Mouse (Mus musculus) lung, adult 2 months (tissue): ENCODE results near the gene Nxt1. TPM values are rescaled to one million over a fixed set of nuclear protein-coding genes. Genes with fewer than 3 reads are reported as not detected.

Experiments
- DNase-seq: peaks from one replicate; pipeline ENCODE4 v3.0.0; 2022
- H3K4me1 ChIP-seq: fragments of 200-500 bp; 2 replicates; pipeline ENCODE4 v1.6.1; 2011; ENCODE audit warnings: low read length; ENCODE audit not compliant: control insufficient read depth, insufficient read depth
- H3K4me3 ChIP-seq: fragments of 200-500 bp; replicated peaks from 2 replicates; pipeline ENCODE3; 2011; ENCODE audit warnings: low read depth, mild to moderate bottlenecking, control low read depth, low read length; ENCODE audit errors: extremely low read depth
- CTCF ChIP-seq: fragments of 200-500 bp; IDR thresholded peaks from 2 replicates; pipeline ENCODE4 v1.5.1; 2011; ENCODE audit warnings: mild to moderate bottlenecking, low read length, control low read depth; ENCODE audit not compliant: insufficient read depth
- POLR2A ChIP-seq: fragments of 200-500 bp; IDR thresholded peaks from 2 replicates; pipeline ENCODE4 v1.6.1; 2011; ENCODE audit warnings: low read depth, mild to moderate bottlenecking, control low read depth, low read length, borderline replicate concordance; ENCODE audit errors: extremely low read depth
- WGBS: fragments of 180-500 bp; shearing (Covaris S2); methylation state at CpG from one replicate; pipeline ENCODE4 v1.1.7; 2018; 5-methylcytosine and 5-hydroxymethylcytosine counted together
- polyA plus RNA-seq: library from polyadenylated mRNA; depleted of rRNA; stranded (reverse); fragments of >200 nt; gene quantifications from 2 replicates; pipeline ENCODE4 v1.2.3, GENCODE M21; 2012

The Nxt1 gene
- polyA plus RNA-seq, 1 experiment, result 19.6 TPM

GRCm38 (mm10) chr2:148686862-148687261 lies 14.5 kb downstream of the Nxt1 start:
- WGBS, result 74% methylated on average over 1 of the region's 1 CpGs
- TF ChIP-seq CTCF (no peak), POLR2A (no peak)
- H3K4me3 ChIP-seq, result no peak overlapping the region
- no peak for DNase-seq
- H3K4me1 ChIP-seq, result peaks cover 3% of the 10 kb centered on the region

DNA sequence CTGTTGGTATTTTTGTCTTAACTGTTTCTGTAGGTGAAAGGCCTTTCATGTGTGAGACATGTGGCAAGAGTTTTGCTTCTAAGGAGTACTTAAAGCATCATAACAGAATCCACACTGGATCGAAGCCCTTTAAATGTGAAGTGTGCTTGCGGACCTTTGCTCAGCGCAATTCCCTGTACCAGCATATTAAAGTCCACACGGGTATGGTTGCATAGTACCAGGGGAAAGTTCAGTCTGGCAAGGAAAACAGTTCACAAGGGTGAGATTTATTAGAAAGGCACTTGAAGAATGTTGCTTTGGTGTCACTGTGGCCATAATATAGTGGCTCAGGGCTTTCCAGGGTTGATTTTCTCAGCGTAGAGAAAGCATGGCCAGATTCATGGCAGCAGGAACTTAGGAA lies 15.6 kb downstream of the Nxt1 start:
- TF ChIP-seq POLR2A (no peak), CTCF (no peak)
- WGBS, result 68% methylated on average over 5 of the region's 5 CpGs
- no peaks in the 10 kb centered on the region; the same call in none of the 2 replicates for H3K4me1 ChIP-seq
- no peak for DNase-seq
- H3K4me3 ChIP-seq, result no peak overlapping the region

GRCm38 (mm10) chr2:148689444-148690140 lies 17.2 kb downstream of the Nxt1 start:
- H3K4me1 ChIP-seq, result no peaks in the 10 kb centered on the region; the same call in none of the 2 replicates
- TF ChIP-seq POLR2A (no peak), CTCF (no peak)
- WGBS, result 86% methylated on average over 6 of the region's 6 CpGs

DNA sequence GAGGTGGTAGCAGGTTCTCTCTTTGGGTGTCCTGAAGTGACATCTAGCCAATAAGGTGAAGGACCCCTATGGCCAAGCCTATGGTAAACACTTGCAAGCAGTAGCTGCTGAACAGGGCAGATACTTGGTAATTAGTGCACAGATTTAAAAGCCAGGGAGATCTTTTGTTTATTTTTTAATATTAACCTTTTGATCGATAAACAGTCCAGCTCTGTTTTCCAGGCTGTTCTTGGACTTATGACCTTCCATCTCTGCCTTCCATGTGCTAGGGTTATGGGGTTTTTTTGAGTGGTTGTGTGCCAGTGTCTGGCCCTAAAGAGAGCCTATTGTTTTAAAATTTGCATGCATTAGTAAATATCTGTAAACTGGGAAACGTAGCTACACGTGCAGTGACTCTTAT lies 17.9 kb downstream of the Nxt1 start:
- TF ChIP-seq CTCF, result no peak
- Histone ChIP-seq H3K4me3 (no peak overlapping the region), H3K4me1 (no peaks in the 10 kb centered on the region; the same call in none of the 2 replicates)
- 89% methylated on average over 3 of the region's 3 CpGs for whole genome bisulfite sequencing
- no peak for DNase-seq

More at GRCm38 (mm10) chr2:148689444-148690140, 17.2 kb downstream of the Nxt1 start:
- DNase-seq, result no peak
- no peak overlapping the region for H3K4me3 ChIP-seq

DNA sequence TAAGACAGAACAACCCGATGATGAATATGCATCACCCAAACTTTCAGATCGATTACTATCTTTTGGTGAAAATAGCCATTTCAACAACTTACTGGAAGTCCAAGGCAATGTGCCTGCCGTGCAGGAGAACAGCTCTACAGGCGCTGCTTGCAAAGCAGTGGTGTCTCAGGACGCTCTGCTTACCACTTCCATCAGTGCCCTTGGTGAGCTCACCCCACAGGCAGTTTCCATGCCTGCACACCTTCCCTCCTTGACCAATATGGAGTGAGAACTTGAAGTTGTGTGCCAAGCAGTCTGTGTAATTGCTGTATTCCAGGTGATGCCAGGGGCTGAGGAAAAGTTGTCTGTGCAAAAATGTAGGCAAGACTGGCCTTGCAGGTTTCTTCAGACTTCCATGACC lies 18.4 kb downstream of the Nxt1 start:
- TF ChIP-seq POLR2A (no peak), CTCF (no peak)
- WGBS, result 91% methylated on average over 5 of the region's 5 CpGs
- no peak for DNase-seq
- no peaks in the 10 kb centered on the region; the same call in none of the 2 replicates for H3K4me1 ChIP-seq
- no peak overlapping the region for H3K4me3 ChIP-seq

DNA sequence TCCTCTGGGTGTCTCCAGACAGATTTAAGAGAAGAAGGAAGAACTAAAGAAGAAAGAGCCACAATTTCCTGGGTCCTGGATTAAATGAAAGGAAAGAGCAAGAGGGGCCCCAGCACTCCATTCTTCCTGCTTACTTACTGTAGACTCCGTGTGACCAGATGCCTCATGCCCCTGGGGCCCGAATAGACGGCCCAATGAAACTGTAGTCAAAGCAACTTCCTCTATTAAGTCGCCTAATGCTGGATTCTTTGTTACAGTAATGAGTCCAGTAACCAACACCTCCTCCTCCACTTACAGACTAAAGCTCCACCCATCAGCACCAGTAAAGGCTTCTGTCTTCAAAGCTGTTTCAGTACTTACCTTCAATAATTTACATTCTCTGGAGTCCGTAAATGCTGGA lies 26.2 kb downstream of the Nxt1 start:
- TF ChIP-seq CTCF (no peak), POLR2A (no peak)
- no peak overlapping the region for H3K4me3 ChIP-seq
- no peak for DNase-seq
- no peaks in the 10 kb centered on the region for H3K4me1 ChIP-seq
- 76% methylated on average over 5 of the region's 5 CpGs for WGBS

DNA sequence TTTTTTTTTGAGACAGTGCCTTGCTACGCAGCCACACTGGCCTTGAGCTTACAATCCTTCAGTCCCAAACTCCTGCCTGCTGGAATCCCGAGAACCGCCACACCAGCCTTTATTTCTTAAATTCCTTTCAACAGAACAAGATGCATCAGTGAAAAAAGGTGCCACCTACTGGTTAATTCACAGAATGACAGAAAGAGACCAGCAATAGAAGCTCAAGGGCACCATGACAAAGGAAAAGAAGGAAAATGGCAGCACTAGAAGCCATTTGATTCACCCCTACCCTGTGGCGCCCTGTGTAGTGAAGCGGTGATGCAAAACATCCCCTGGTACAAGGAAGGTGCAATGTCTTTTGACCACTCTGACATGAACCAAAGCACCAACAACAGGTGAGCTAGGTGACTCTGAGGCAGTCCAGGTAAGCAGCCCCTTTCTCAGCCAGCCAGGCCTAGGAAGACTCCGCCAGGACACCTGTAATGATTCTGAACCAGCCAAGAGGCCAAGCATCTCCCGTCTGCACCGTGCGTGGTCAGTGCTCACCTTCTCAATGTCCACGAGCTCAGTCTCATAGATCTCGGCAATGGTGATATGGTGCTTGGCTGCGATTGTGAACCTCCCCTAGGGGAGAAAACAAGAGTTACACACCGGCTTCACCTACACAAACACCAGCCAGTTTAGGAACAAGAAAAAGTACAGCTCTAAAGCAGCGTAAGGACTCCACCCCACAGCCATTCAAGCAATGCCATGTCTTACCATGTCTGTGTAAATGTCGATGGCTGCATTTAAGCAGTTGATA lies 34.2 kb downstream of the Nxt1 start:
- DNase-seq, result no peak
- no peak overlapping the region for H3K4me3 ChIP-seq
- H3K4me1 ChIP-seq, result no peaks in the 10 kb centered on the region
- no peak for TF ChIP-seq POLR2A
- 0 out of 2 replicates have a peak, but pooled peaks have one; percentile 2 for TF ChIP-seq CTCF
- 84% methylated on average over 15 of the region's 15 CpGs for WGBS

DNA sequence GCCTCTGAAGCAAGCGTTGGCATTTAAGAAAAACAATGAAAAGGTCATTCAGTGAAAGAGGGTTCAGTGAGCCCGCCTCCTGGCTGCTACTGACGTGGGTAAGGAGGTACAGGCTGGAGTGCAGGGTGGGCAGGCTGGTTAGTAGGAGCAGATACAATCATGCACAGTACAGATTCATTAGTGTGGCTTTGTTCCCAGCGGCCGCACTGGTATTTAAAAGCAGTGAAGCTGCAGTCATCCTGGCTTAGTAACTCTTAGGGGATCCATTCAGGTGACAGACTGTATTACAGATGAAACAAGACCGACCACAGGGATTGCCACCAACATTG lies 34.8 kb downstream of the Nxt1 start:
- H3K4me3 ChIP-seq, result no peak overlapping the region
- H3K4me1 ChIP-seq, result no peaks in the 10 kb centered on the region
- WGBS, result 88% methylated on average over 6 of the region's 6 CpGs
- no peak for TF ChIP-seq CTCF
- no peak for TF ChIP-seq POLR2A
- no peak for DNase-seq

- Histone ChIP-seq H3K4me1 (no peaks in the 10 kb centered on the region; the same call in 1 of the 2 replicates), H3K4me3 (no peak overlapping the region)
- WGBS, result 68% methylated on average over 3 of the region's 3 CpGs
- no peak for DNase-seq
- TF ChIP-seq CTCF (no peak), POLR2A (no peak)
Observed at GRCm38 (mm10) chr2:148712326-148712725, 39.9 kb downstream of the Nxt1 start.

DNA sequence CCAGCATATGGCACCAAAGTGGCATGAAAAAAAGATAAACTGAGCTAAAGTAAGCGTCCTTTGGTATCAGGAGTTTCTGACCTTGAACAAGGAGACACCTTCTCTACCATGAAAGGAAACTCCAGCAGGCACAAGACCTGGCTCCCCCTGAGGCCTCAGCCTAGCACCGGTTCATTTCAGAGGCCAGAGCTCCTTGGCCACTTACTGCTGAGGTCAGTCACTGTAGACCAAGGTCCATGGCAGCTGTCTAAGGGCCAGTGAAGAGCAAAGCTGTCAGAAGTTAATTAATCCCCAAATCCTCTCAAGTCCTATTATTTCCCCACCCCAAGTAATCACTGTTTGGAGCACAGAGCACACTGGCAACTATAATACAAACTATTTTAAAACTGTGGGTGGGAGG lies 44.7 kb downstream of the Nxt1 start:
- DNase-seq, result no peak
- WGBS, result 77% methylated on average over 2 of the region's 2 CpGs
- TF ChIP-seq CTCF (no peak), POLR2A (no peak)

More for the DNA sequence above, 44.7 kb downstream of the Nxt1 start:
- no peaks in the 10 kb centered on the region; the same call in 1 of the 2 replicates for H3K4me1 ChIP-seq
- no peak overlapping the region for H3K4me3 ChIP-seq
